ENCODE assay signal across 9 mouse cellular contexts in genomic region chr17:45478234-45478825, GRCm38 (mm10). TPM values are rescaled to one million over a fixed set of nuclear protein-coding genes. Genes with fewer than 3 reads are reported as not detected.
DNase-seq lines count a peak whose midpoint lies in the region; ATAC-seq lines count a peak whose summit lies in the region.
"Had no signal": no experiment of that assay in that cellular context is flagged by ENCODE, and none has a peak within 500 bp of the region (broad histone marks: within the 10 kb centered on the region; RNA-seq: fewer than 3 reads in every experiment).

No protein-coding gene starts in this region.

- no peak overlapping the region for H3K27ac ChIP-seq in forebrain, embryonic 16.5 days (ENCODE audit: low read length)
- H3K27ac ChIP-seq in hindbrain, embryonic 12.5 days, result no peak overlapping the region
- H3K27ac ChIP-seq: macrophage had no signal

- ATAC-seq in forebrain, embryonic 16.5 days, result peak; percentile 54; the same call in 1 of the 2 replicates
- ATAC-seq in hindbrain, embryonic 12.5 days (ENCODE audit: low FRiP score), result peak; percentile 21; the same call in 1 of the 2 replicates

- no peaks in the 10 kb centered on the region for H3K27me3 ChIP-seq in forebrain, embryonic 16.5 days (replicated peaks; ENCODE audit: control insufficient read depth, insufficient read depth, low read length)
- peaks cover 9% of the 10 kb centered on the region; the same call in 1 of the 2 replicates for H3K27me3 ChIP-seq in hindbrain, embryonic 12.5 days

- H3K9ac ChIP-seq in forebrain, embryonic 16.5 days (replicated peaks; ENCODE audit: low read depth, low read length), result no peak overlapping the region
- no peak overlapping the region for H3K9ac ChIP-seq in hindbrain, embryonic 12.5 days

- peaks cover 7% of the 10 kb centered on the region for H3K9me3 ChIP-seq in forebrain, embryonic 16.5 days (ENCODE audit: control insufficient read depth, low read length)
- peaks cover 9% of the 10 kb centered on the region; the same call in 1 of the 2 replicates for H3K9me3 ChIP-seq in hindbrain, embryonic 12.5 days (replicated peaks)

- H3K36me3 ChIP-seq in forebrain, embryonic 16.5 days (ENCODE audit: control insufficient read depth, insufficient read depth), result no peaks in the 10 kb centered on the region
- H3K36me3 ChIP-seq in hindbrain, embryonic 12.5 days, result no peaks in the 10 kb centered on the region

- no peak overlapping the region for H3K4me2 ChIP-seq in forebrain, embryonic 16.5 days (ENCODE audit: low read length)
- H3K4me2 ChIP-seq in hindbrain, embryonic 12.5 days (replicated peaks), result no peak overlapping the region

- peak; percentile 46 for DNase-seq in MEL-GATA-1-ER (ENCODE audit: extremely low read depth, low read depth)
- peak; percentile 61 for DNase-seq in c-Kit-positive CD71-positive TER-119-negative erythroid progenitor cells, embryonic 14.5 days (ENCODE audit: low read depth)
- peak; percentile 85 to 97 for DNase-seq in layer of hippocampus, postnatal 25 days (ENCODE audit: extremely low spot score in 1 of 2, low spot score in 1 of 2)
- DNase-seq in lung, postnatal 4 days, result peak; percentile 64 to 84
- DNase-seq in right cerebral cortex, postnatal 14 days, result peak; percentile 85
- DNase-seq in urinary bladder, postnatal 25 days (ENCODE audit: low spot score), result peak; percentile 76

- H3K4me3 ChIP-seq in forebrain, embryonic 16.5 days (replicated peaks; ENCODE audit: low read length), result no peak overlapping the region
- H3K4me3 ChIP-seq in hindbrain, embryonic 12.5 days, result no peak overlapping the region

- peaks cover 12% of the 10 kb centered on the region for H3K4me1 ChIP-seq in forebrain, embryonic 16.5 days (replicated peaks; ENCODE audit: control insufficient read depth, insufficient read depth, low read length)
- peaks cover 13% of the 10 kb centered on the region for H3K4me1 ChIP-seq in hindbrain, embryonic 12.5 days

- WGBS in forebrain, embryonic 16.5 days, result 14% methylated on average over 12 of the region's 12 CpGs
- 21% methylated on average over 12 of the region's 12 CpGs for WGBS in hindbrain, embryonic 12.5 days

RNA-seq across cellular contexts. Expression of gene Spats1, which starts 3.1 kb away (rescaled TPM):
- polyA plus RNA-seq in forebrain, embryonic 16.5 days (2015; fragmentation: Nextera tagmentation; extraction: Ambion mirVana), result 1.1 and 1.5 TPM in 2 replicates
- polyA plus RNA-seq in hindbrain, embryonic 12.5 days (2016; fragmentation: Nextera tagmentation; extraction: Ambion mirVana), result 0.62 and 1.4 TPM in 2 replicates
- total RNA-seq in layer of hippocampus, postnatal 25 days (2021), result 1 to 10 TPM; 4.3 to 5.5 TPM
- polyA plus RNA-seq: macrophage had no signal

RNA-seq across cellular contexts. Expression of gene Aars2, which starts 28.3 kb away (rescaled TPM):
- polyA plus RNA-seq in forebrain, embryonic 16.5 days (2015; fragmentation: Nextera tagmentation; extraction: Ambion mirVana), result 17.6 and 19.1 TPM in 2 replicates
- polyA plus RNA-seq in hindbrain, embryonic 12.5 days (2016; fragmentation: Nextera tagmentation; extraction: Ambion mirVana), result 23.0 and 23.4 TPM in 2 replicates
- 10 to 100 TPM; 21.6 to 22.7 TPM for total RNA-seq in layer of hippocampus, postnatal 25 days (2021)

RNA-seq across cellular contexts. Expression of gene Cdc5l, which starts 44.8 kb away (rescaled TPM):
- 68.3 and 72.6 TPM in 2 replicates for polyA plus RNA-seq in forebrain, embryonic 16.5 days (2015; fragmentation: Nextera tagmentation; extraction: Ambion mirVana)
- 75.2 and 75.9 TPM in 2 replicates for polyA plus RNA-seq in hindbrain, embryonic 12.5 days (2016; fragmentation: Nextera tagmentation; extraction: Ambion mirVana)
- total RNA-seq in layer of hippocampus, postnatal 25 days (2021), result 10 to 100 TPM; 53.4 to 57.4 TPM

RNA-seq across cellular contexts. Expression of gene Tcte1, which starts 44.9 kb away (rescaled TPM):
- polyA plus RNA-seq in forebrain, embryonic 16.5 days (2015; fragmentation: Nextera tagmentation; extraction: Ambion mirVana), result 4.7 and 4.8 TPM in 2 replicates
- 2.3 and 3.2 TPM in 2 replicates for polyA plus RNA-seq in hindbrain, embryonic 12.5 days (2016; fragmentation: Nextera tagmentation; extraction: Ambion mirVana)
- 1 to 10 TPM in 1 of 2 experiments, under 1 TPM in 1; 0.74 to 1.2 TPM for total RNA-seq in layer of hippocampus, postnatal 25 days (2021)
- polyA plus RNA-seq: macrophage had no signal
